Mouse (Mus musculus) intestine, embryonic 15.5 days (tissue): Measurements from ENCODE around the gene Rdh8. TPM values are rescaled to one million over a fixed set of nuclear protein-coding genes. Genes with fewer than 3 reads are reported as not detected.

ENCODE experiments used
- ATAC-seq: fragments of 200-750 bp; cut with Nextera tagmentation; 2 replicates; pipeline ENCODE4 v1.8.0; 2017; ENCODE audit warnings: moderate TSS enrichment, moderate library complexity
- H3K27ac ChIP-seq: fragments of 300-500 bp; sonication (generic); 2 replicates; pipeline ENCODE4 v1.5.1; 2015; ENCODE audit warnings: mild to moderate bottlenecking, inconsistent platforms
- H3K27me3 ChIP-seq: fragments of 300-500 bp; sonication (generic); replicated peaks from 2 replicates; pipeline ENCODE4 v1.6.1; 2015; ENCODE audit warnings: inconsistent platforms
- H3K36me3 ChIP-seq: fragments of 300-500 bp; sonication (generic); 2 replicates; pipeline ENCODE4 v1.6.1; 2015; ENCODE audit warnings: inconsistent platforms
- H3K4me1 ChIP-seq: fragments of 300-500 bp; sonication (generic); replicated peaks from 2 replicates; pipeline ENCODE4 v1.6.1; 2015; ENCODE audit warnings: inconsistent platforms
- H3K4me2 ChIP-seq: fragments of 300-500 bp; sonication (generic); replicated peaks from 2 replicates; pipeline ENCODE4 v1.6.1; 2015; ENCODE audit warnings: mild to moderate bottlenecking, inconsistent platforms
- H3K4me3 ChIP-seq: fragments of 300-500 bp; sonication (generic); replicated peaks from 2 replicates; pipeline ENCODE4 v1.5.1; 2015; ENCODE audit warnings: inconsistent platforms
- H3K9ac ChIP-seq: fragments of 300-500 bp; sonication (generic); 2 replicates; pipeline ENCODE4 v1.6.1; 2015; ENCODE audit warnings: inconsistent platforms
- H3K9me3 ChIP-seq: fragments of 300-500 bp; sonication (generic); 2 replicates; pipeline ENCODE4 v1.6.1; 2016; ENCODE audit warnings: inconsistent platforms
- WGBS: fragments of 180-500 bp; shearing (Covaris S2); methylation state at CpG from one replicate; pipeline ENCODE4 v1.1.7; 2015; 5-methylcytosine and 5-hydroxymethylcytosine counted together
- polyA plus RNA-seq: library from polyadenylated mRNA; unstranded; fragments of >200 nt; fragmentation: Nextera tagmentation; extraction: Ambion mirVana; gene quantifications from 2 replicates; pipeline ENCODE4 v1.2.1, GENCODE M21; 2015

Rdh8 gene
- not detected in 2 replicates for polyA plus RNA-seq

- Histone ChIP-seq H3K9ac (no peak within 1 kb of the TSS), H3K27me3 (peaks cover 15% of the 10 kb centered on the region), H3K4me2 (no peak within 1 kb of the TSS), H3K36me3 (no peaks in the 10 kb centered on the region), H3K27ac (no peak within 1 kb of the TSS), H3K4me3 (no peak within 1 kb of the TSS), H3K4me1 (peaks cover 5% of the 10 kb centered on the region), H3K9me3 (no peaks in the 10 kb centered on the region)
- WGBS: 73% methylated on average over 6 of the region's 6 CpGs
- ATAC-seq: no peak
These were observed at the start of gene Rdh8 for GRCm38 (mm10) chr9:20818236-20818635. Gene Rdh8 (plus strand): TSS chr9:20818503.

- Histone ChIP-seq H3K4me2 (no peak overlapping the region), H3K4me1 (no peaks in the 10 kb centered on the region), H3K9me3 (no peaks in the 10 kb centered on the region), H3K36me3 (no peaks in the 10 kb centered on the region), H3K9ac (no peak overlapping the region), H3K4me3 (no peak overlapping the region), H3K27ac (no peak overlapping the region), H3K27me3 (no peaks in the 10 kb centered on the region)
- ATAC-seq: no peak
- 78% methylated on average over 3 of the region's 3 CpGs for WGBS
These were observed 37.0 kb upstream of the Rdh8 start for GRCm38 (mm10) chr9:20781286-20781685.

- Histone ChIP-seq H3K27me3 (no peaks in the 10 kb centered on the region), H3K4me3 (no peak overlapping the region), H3K27ac (no peak overlapping the region), H3K36me3 (no peaks in the 10 kb centered on the region), H3K4me2 (no peak overlapping the region), H3K4me1 (no peaks in the 10 kb centered on the region), H3K9me3 (no peaks in the 10 kb centered on the region), H3K9ac (no peak overlapping the region)
- no peak for ATAC-seq
- 62% methylated on average over 6 of the region's 6 CpGs for WGBS
These were observed 33.2 kb upstream of the Rdh8 start for GRCm38 (mm10) chr9:20785055-20785454.

GRCm38 (mm10) chr9:20787992-20788391 is 30.3 kb upstream of the Rdh8 start:
- Histone ChIP-seq H3K9ac (no peak overlapping the region), H3K4me2 (no peak overlapping the region), H3K4me1 (no peaks in the 10 kb centered on the region), H3K27ac (no peak overlapping the region), H3K9me3 (no peaks in the 10 kb centered on the region), H3K36me3 (no peaks in the 10 kb centered on the region), H3K27me3 (no peaks in the 10 kb centered on the region), H3K4me3 (no peak overlapping the region)
- ATAC-seq: no peak
- WGBS: 79% methylated on average over 8 of the region's 8 CpGs

GRCm38 (mm10) chr9:20789651-20790050 is 28.7 kb upstream of the Rdh8 start:
- no peak for ATAC-seq
- WGBS: 76% methylated on average over 4 of the region's 4 CpGs
- H3K27ac ChIP-seq: no peak overlapping the region

GRCm38 (mm10) chr9:20790345-20790744 is 28.0 kb upstream of the Rdh8 start:
- H3K4me1 ChIP-seq: no peaks in the 10 kb centered on the region
- H3K36me3 ChIP-seq: no peaks in the 10 kb centered on the region
- no peak overlapping the region for H3K9ac ChIP-seq
- H3K4me2 ChIP-seq: no peak overlapping the region
- WGBS: 64% methylated on average over 3 of the region's 3 CpGs
- H3K9me3 ChIP-seq: no peaks in the 10 kb centered on the region
- ATAC-seq: no peak
- no peak overlapping the region for H3K4me3 ChIP-seq
- H3K27me3 ChIP-seq: no peaks in the 10 kb centered on the region
- H3K27ac ChIP-seq: no peak overlapping the region

More at GRCm38 (mm10) chr9:20789651-20790050, 28.7 kb upstream of the Rdh8 start:
- no peaks in the 10 kb centered on the region for H3K4me1 ChIP-seq
- no peaks in the 10 kb centered on the region for H3K27me3 ChIP-seq
- H3K9ac ChIP-seq: no peak overlapping the region
- H3K4me3 ChIP-seq: no peak overlapping the region
- no peaks in the 10 kb centered on the region for H3K36me3 ChIP-seq
- no peaks in the 10 kb centered on the region for H3K9me3 ChIP-seq
- H3K4me2 ChIP-seq: no peak overlapping the region

GRCm38 (mm10) chr9:20794108-20794806 is 24.0 kb upstream of the Rdh8 start:
- H3K27ac ChIP-seq: peak overlapping the region; percentile 36; the same call in 1 of the 2 replicates
- peak; percentile 77 for ATAC-seq
- 24% methylated on average over 7 of the region's 7 CpGs for WGBS
- H3K27me3 ChIP-seq: no peaks in the 10 kb centered on the region
- no peak overlapping the region for H3K9ac ChIP-seq
- H3K9me3 ChIP-seq: no peaks in the 10 kb centered on the region
- no peaks in the 10 kb centered on the region for H3K4me1 ChIP-seq
- no peak overlapping the region for H3K4me3 ChIP-seq
- H3K4me2 ChIP-seq: no peak overlapping the region
- H3K36me3 ChIP-seq: no peaks in the 10 kb centered on the region

GRCm38 (mm10) chr9:20804266-20805158 is 13.8 kb upstream of the Rdh8 start:
- no peaks in the 10 kb centered on the region for H3K9me3 ChIP-seq
- no peak overlapping the region for H3K4me3 ChIP-seq
- H3K9ac ChIP-seq: no peak overlapping the region
- no peak overlapping the region for H3K4me2 ChIP-seq
- no peaks in the 10 kb centered on the region for H3K4me1 ChIP-seq
- H3K27me3 ChIP-seq: no peaks in the 10 kb centered on the region
- no peaks in the 10 kb centered on the region for H3K36me3 ChIP-seq
- H3K27ac ChIP-seq: no peak overlapping the region
- ATAC-seq: peak; percentile 68
- WGBS: 74% methylated on average over 13 of the region's 13 CpGs

- Histone ChIP-seq H3K27me3 (no peaks in the 10 kb centered on the region), H3K27ac (no peak overlapping the region), H3K9ac (no peak overlapping the region), H3K4me2 (no peak overlapping the region), H3K36me3 (no peaks in the 10 kb centered on the region), H3K4me3 (no peak overlapping the region), H3K4me1 (no peaks in the 10 kb centered on the region), H3K9me3 (no peaks in the 10 kb centered on the region)
- no peak for ATAC-seq
- 71% methylated on average over 3 of the region's 3 CpGs for WGBS
These were observed 13.2 kb upstream of the Rdh8 start for GRCm38 (mm10) chr9:20805159-20805495.

- Histone ChIP-seq H3K27me3 (no peaks in the 10 kb centered on the region), H3K36me3 (no peaks in the 10 kb centered on the region), H3K9me3 (no peaks in the 10 kb centered on the region), H3K9ac (no peak overlapping the region), H3K4me3 (no peak overlapping the region), H3K4me1 (no peaks in the 10 kb centered on the region), H3K27ac (no peak overlapping the region), H3K4me2 (no peak overlapping the region)
- WGBS: 41% methylated on average over 5 of the region's 5 CpGs
- ATAC-seq: no peak
These were observed 12.6 kb upstream of the Rdh8 start for GRCm38 (mm10) chr9:20805706-20806105.

- Histone ChIP-seq H3K4me1 (peaks cover 9% of the 10 kb centered on the region), H3K4me2 (no peak overlapping the region), H3K36me3 (no peaks in the 10 kb centered on the region), H3K4me3 (no peak overlapping the region), H3K27ac (no peak overlapping the region), H3K9ac (no peak overlapping the region), H3K9me3 (no peaks in the 10 kb centered on the region), H3K27me3 (peaks cover 14% of the 10 kb centered on the region)
- 43% methylated on average over 4 of the region's 4 CpGs for WGBS
- no peak for ATAC-seq
These were observed 8.0 kb upstream of the Rdh8 start for GRCm38 (mm10) chr9:20810271-20810670.

GRCm38 (mm10) chr9:20810773-20811172 is 7.5 kb upstream of the Rdh8 start:
- H3K4me2 ChIP-seq: no peak overlapping the region
- WGBS: 59% methylated on average over 1 of the region's 1 CpGs

More at GRCm38 (mm10) chr9:20810773-20811172, 7.5 kb upstream of the Rdh8 start:
- Histone ChIP-seq H3K36me3 (no peaks in the 10 kb centered on the region), H3K4me3 (no peak overlapping the region), H3K27me3 (peaks cover 14% of the 10 kb centered on the region), H3K9ac (no peak overlapping the region), H3K9me3 (no peaks in the 10 kb centered on the region), H3K27ac (no peak overlapping the region), H3K4me1 (peaks cover 9% of the 10 kb centered on the region)
- no peak for ATAC-seq
